Mouse (Mus musculus) kidney, postnatal 0 days (tissue): Measurements from ENCODE around the gene Myom3. TPM values are rescaled to one million over a fixed set of nuclear protein-coding genes. Genes with fewer than 3 reads are reported as not detected.

ENCODE experiments used
- ATAC-seq: fragments of 200-750 bp; cut with Nextera tagmentation; replicated peaks from 2 replicates; pipeline ENCODE4 v1.8.0; 2017; ENCODE audit warnings: low read depth, moderate number of reproducible peaks, moderate TSS enrichment, moderate library complexity; ENCODE audit not compliant: low FRiP score
- DNase-seq: peaks from one replicate; pipeline ENCODE4 v3.0.0-alpha.2; 2016; ENCODE audit warnings: low spot score
- H3K27ac ChIP-seq: fragments of 300-500 bp; sonication (generic); 2 replicates; pipeline ENCODE4 v1.5.1; 2014; ENCODE audit warnings: mild to moderate bottlenecking
- H3K27me3 ChIP-seq: fragments of 300-500 bp; sonication (generic); 2 replicates; pipeline ENCODE4 v1.6.1; 2014; ENCODE audit warnings: low read length, mixed read lengths; ENCODE audit not compliant: insufficient read depth
- H3K36me3 ChIP-seq: fragments of 300-500 bp; sonication (generic); 2 replicates; pipeline ENCODE4 v1.6.1; 2014; ENCODE audit warnings: low read length, mixed read lengths; ENCODE audit not compliant: insufficient read depth
- H3K4me1 ChIP-seq: fragments of 300-500 bp; sonication (generic); replicated peaks from 2 replicates; pipeline ENCODE4 v1.6.1; 2014; ENCODE audit warnings: antibody characterized with exemption, low read length, mixed read lengths; ENCODE audit not compliant: insufficient read depth
- H3K4me2 ChIP-seq: fragments of 300-500 bp; sonication (generic); 2 replicates; pipeline ENCODE4 v1.6.1; 2014; ENCODE audit warnings: mild to moderate bottlenecking, low read length, moderate library complexity, mixed read lengths
- H3K4me3 ChIP-seq: fragments of 300-500 bp; sonication (generic); replicated peaks from 2 replicates; pipeline ENCODE4 v1.5.1; 2014; ENCODE audit warnings: low read depth, low read length
- H3K9ac ChIP-seq: fragments of 300-500 bp; sonication (generic); 2 replicates; pipeline ENCODE4 v1.6.1; 2014; ENCODE audit warnings: low read depth, low read length
- H3K9me3 ChIP-seq: fragments of 300-500 bp; sonication (generic); replicated peaks from 2 replicates; pipeline ENCODE4 v1.6.1; 2016; ENCODE audit warnings: low read length, inconsistent platforms, mixed read lengths
- CTCF ChIP-seq: IDR thresholded peaks from 2 replicates; pipeline ENCODE4 v1.5.1; 2016; ENCODE audit warnings: antibody characterized with exemption, low read depth, mild to moderate bottlenecking, moderate library complexity
- WGBS: fragments of 180-500 bp; shearing (Covaris S2); extraction: QIAGEN DNeasy Blood & Tissue Kit; methylation state at CpG from one replicate; pipeline ENCODE4 v1.1.7; 2014; 5-methylcytosine and 5-hydroxymethylcytosine counted together
- polyA plus RNA-seq: library from polyadenylated mRNA; unstranded; fragments of >200 nt; fragmentation: Nextera tagmentation; extraction: Ambion mirVana; gene quantifications from 2 replicates; pipeline ENCODE4 v1.2.1, GENCODE M21; 2015

Myom3 gene
- polyA plus RNA-seq, 1 experiment from 2014 or later, result 0.39 TPM

DNA sequence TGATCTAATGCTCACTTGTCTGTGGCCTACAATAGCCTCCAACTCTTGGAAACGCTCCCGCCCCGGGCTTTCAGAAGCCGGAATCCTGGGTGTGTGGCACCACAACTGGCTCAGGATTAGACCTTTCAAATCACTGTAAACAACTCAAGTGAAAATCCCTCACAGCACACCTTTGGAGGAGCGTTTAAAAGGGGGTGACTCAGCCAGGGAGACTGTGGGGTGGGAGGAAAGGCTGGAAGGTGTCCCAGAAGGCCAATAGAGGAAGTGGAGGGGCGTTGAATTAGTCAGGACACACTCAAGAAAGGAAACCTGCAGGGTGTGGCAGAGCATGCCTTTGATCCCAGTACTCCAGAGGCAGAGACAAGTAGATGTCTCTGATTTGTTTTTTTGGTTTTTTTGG lies 84.9 kb downstream of the Myom3 start:
- WGBS, result 75% methylated on average over 6 of the region's 6 CpGs
- Histone ChIP-seq H3K36me3 (no peaks in the 10 kb centered on the region), H3K4me1 (no peaks in the 10 kb centered on the region), H3K9ac (no peak overlapping the region), H3K9me3 (no peaks in the 10 kb centered on the region), H3K27ac (no peak overlapping the region), H3K4me3 (no peak overlapping the region), H3K27me3 (no peaks in the 10 kb centered on the region), H3K4me2 (no peak overlapping the region)
- DNase-seq, result no peak
- no peak for ATAC-seq
- no peak for TF ChIP-seq CTCF

DNA sequence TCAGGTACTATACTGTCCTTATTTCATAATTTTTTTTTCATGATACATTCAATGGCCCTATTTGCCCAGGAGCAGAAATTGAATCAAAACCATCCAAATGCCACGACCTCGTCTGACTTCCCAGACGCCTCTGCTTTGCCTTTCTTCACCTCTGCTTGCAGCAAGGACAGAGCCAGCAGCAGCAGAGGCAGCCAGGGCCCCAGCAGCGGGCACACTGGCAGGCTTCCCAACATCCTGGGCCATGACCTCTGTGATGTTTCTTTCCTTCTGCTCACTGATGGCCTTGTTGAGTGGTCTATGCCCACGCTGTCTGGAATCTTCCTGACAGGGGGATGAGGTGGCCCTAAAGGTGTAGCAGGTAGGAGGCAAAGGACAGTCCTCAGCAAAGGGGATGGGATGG lies 88.1 kb downstream of the Myom3 start:
- Histone ChIP-seq H3K36me3 (no peaks in the 10 kb centered on the region), H3K9ac (no peak overlapping the region), H3K27me3 (no peaks in the 10 kb centered on the region), H3K27ac (no peak overlapping the region), H3K4me1 (no peaks in the 10 kb centered on the region), H3K9me3 (no peaks in the 10 kb centered on the region), H3K4me3 (no peak overlapping the region), H3K4me2 (no peak overlapping the region)
- WGBS, result 56% methylated on average over 5 of the region's 5 CpGs
- no peak for TF ChIP-seq CTCF
- ATAC-seq (no peak), DNase-seq (no peak)

DNA sequence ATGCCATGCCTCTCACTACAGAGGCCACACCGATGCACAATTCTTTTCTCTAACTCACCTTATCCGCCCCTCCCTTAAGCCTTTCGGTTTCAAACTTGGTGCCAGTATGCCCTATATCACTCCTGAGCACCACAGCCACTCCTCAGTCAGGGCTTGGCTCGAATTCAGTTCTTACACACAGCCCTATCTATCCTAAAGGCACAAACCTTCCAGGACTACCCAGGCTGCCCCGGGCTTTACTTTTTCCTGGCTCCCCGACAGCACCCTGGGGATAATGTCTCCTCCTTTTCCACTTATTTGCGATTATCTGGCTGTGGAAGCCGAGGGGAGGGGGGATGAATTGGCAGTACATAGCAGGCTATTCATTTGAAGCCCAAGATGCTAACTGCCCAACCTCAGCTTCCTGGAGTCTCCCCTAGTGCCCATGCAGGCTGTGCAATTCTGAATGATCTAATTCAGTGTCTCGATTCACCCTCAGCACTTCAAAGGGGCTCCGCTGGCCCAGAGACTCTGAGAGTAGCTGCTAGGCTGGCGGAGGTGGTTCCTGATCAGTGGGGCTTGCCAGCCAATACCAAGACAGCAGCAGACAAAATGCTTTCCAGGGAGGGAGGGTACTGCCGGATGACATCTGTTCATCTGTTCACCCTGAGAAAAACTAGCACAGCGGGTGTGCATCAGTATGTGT lies 91.0 kb downstream of the Myom3 start:
- DNase-seq (no peak), ATAC-seq (no peak)
- H3K36me3 ChIP-seq, result no peaks in the 10 kb centered on the region
- 0 out of 2 replicates have a peak overlapping the region, but pooled peaks have one; percentile 8 for H3K9ac ChIP-seq
- no peak overlapping the region for H3K4me3 ChIP-seq
- peak overlapping the region; percentile 13; the same call in 1 of the 2 replicates for H3K27ac ChIP-seq
- no peaks in the 10 kb centered on the region for H3K27me3 ChIP-seq
- no peaks in the 10 kb centered on the region for H3K9me3 ChIP-seq
- H3K4me1 ChIP-seq, result no peaks in the 10 kb centered on the region
- H3K4me2 ChIP-seq, result no peak overlapping the region
- no peak for TF ChIP-seq CTCF
- WGBS, result 33% methylated on average over 13 of the region's 13 CpGs

DNA sequence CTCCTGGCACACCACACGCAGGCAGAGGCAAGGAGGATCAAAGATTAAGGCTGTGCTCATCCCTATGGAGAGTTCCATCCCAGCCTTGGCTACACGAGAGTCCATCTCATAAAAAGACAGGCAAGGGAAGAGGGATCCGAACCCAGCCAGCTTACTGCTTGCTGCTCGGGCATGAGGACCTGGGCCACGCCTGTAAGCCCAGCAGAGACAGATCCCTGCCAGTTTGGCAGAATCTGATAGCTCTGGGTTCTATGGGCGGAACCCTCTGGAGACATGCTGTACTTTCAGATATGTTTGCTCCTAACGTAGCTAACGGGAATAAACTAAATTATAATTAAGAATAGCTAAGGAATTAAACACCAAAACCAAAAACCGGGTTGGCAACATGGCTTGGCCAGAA lies 92.4 kb downstream of the Myom3 start:
- H3K36me3 ChIP-seq, result no peaks in the 10 kb centered on the region
- H3K4me3 ChIP-seq, result no peak overlapping the region
- H3K27ac ChIP-seq, result no peak overlapping the region
- H3K4me2 ChIP-seq, result no peak overlapping the region
- H3K9me3 ChIP-seq, result no peaks in the 10 kb centered on the region
- no peak for TF ChIP-seq CTCF
- no peaks in the 10 kb centered on the region for H3K27me3 ChIP-seq
- no peak for DNase-seq
- 89% methylated on average over 9 of the region's 9 CpGs for WGBS
- no peak overlapping the region for H3K9ac ChIP-seq
- no peak for ATAC-seq
- no peaks in the 10 kb centered on the region for H3K4me1 ChIP-seq

DNA sequence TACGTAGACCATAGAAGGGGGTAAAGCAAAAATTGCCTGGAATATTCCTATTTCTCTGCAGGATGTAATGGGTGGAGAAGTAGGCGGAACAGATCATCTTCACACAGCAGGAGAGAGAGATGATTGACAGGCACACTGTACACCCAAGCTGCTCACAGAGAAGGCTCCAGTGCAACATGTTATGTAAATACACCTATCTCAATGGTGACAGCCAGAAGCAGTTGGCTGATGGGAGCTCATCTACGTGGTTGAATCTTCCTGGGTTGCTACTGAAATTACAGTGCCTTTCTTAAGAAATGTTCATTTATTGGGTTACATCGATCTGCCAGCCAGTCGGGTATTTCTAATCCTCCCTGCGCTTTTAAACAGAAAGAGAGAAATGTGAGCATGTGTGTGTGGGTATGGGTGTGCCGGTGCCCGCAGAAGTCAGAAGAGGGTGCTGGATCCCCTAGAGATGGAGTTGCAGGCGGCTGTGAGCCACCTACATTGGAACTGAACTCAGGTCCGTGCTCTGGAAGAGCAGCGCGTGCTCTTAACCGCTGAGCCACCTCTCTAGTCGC lies 94.6 kb downstream of the Myom3 start:
- no peak overlapping the region for H3K4me2 ChIP-seq
- H3K36me3 ChIP-seq, result no peaks in the 10 kb centered on the region
- H3K27ac ChIP-seq, result no peak overlapping the region
- H3K4me3 ChIP-seq, result no peak overlapping the region
- no peak for TF ChIP-seq CTCF
- H3K9me3 ChIP-seq, result no peaks in the 10 kb centered on the region
- H3K27me3 ChIP-seq, result no peaks in the 10 kb centered on the region
- WGBS, result 92% methylated on average over 14 of the region's 14 CpGs
- DNase-seq (no peak), ATAC-seq (no peak)
- no peak overlapping the region for H3K9ac ChIP-seq
- H3K4me1 ChIP-seq, result peaks cover 11% of the 10 kb centered on the region

DNA sequence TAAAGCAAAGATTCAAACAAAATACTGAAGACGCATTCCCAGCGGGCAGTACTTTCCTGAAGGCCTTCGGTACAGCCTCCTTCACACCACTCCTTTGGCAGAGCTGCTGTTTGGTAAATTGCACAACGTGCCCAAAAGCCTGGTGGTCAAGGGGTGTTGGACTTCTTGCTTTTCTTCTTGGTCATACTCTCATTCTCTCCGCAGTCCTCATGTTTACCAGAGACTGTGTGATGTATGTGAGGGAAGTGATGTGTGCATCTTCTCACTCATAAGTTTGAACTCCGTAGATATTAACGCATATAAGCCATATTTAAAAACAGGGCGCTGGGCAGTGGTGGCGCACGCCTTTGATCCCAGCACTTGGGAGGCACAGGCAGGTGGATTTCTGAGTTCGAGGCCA lies 95.1 kb downstream of the Myom3 start:
- Histone ChIP-seq H3K27ac (peak overlapping the region; percentile 99; the same call in 1 of the 2 replicates), H3K4me2 (peak overlapping the region; percentile 86; the same call in 1 of the 2 replicates), H3K4me1 (peaks cover 15% of the 10 kb centered on the region), H3K4me3 (peak overlapping the region; percentile 96; the same call in 1 of the 2 replicates), H3K9ac (no peak overlapping the region), H3K36me3 (no peaks in the 10 kb centered on the region), H3K27me3 (no peaks in the 10 kb centered on the region), H3K9me3 (no peaks in the 10 kb centered on the region)
- DNase-seq, result no peak
- no peak for TF ChIP-seq CTCF
- no peak for ATAC-seq
- 73% methylated on average over 11 of the region's 11 CpGs for WGBS
